Mouse (Mus musculus): ENCODE data around the gene Dglucy. TPM values are rescaled to one million over a fixed set of nuclear protein-coding genes. Genes with fewer than 3 reads are reported as not detected.

The Dglucy gene
- polyA plus RNA-seq, 1 experiment: 21.9 TPM

DNA sequence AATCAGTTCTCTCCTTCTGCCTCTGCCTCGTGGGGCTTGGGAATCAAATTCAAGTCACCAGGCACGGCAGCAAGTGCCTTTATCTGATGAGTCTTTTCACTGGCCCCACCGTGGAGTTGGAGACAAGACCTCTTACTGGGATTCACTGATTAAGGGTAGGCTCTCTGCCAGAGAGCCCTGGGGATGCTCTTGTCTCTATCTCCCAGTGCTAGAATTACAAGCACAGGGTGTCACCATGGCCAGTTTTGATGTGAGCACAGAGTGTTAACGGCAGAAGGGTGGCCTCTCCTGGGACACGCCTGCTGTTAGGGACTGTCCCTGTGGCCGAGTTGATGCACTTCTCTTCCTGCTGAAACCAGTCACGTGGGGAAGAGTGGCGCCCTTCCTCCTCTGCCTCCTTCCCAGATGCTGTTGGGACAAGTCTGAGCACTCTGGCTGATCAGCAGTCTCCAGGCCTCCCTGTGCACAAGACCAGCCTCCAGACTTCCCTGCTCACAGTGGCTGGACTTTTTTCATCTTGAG, 60.3 kb downstream of the Dglucy start:
- Histone ChIP-seq H3K4me1 (ENCODE audit: control insufficient read depth, insufficient read depth, low read length) (no peaks in the 10 kb centered on the region), H3K27ac (ENCODE audit: insufficient read depth, low read length) (no peak overlapping the region), H3K4me3 (ENCODE audit: insufficient read depth, low read length) (no peak overlapping the region)
- TF ChIP-seq CTCF (IDR thresholded peaks at IDR 0.05; ENCODE audit: borderline replicate concordance, insufficient read depth, low read length) (no peak), POLR2A (IDR thresholded peaks at IDR 0.05; ENCODE audit: low read depth, low read length) (no peak)

DNA sequence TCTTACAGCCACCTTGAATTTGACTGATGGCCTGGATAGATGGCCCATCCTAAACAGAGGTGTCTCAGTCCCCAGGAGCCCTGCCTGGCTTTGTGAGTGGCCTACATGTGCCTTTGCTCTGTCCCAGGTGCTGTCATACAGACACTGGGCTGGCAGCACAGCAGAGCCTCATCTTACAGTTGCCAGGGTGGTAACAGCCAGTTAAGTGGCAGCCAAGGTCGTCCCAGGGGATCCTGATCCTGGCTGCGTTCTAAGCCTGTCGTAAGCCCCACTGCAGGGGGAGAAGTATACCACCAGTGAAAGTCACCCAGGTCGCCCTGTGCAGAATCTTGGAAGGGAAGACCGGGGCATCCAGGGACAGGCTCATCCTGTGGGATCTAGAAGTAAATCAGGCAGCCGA, 61.1 kb downstream of the Dglucy start:
- TF ChIP-seq POLR2A (IDR thresholded peaks at IDR 0.05; ENCODE audit: low read depth, low read length): no peak
- no peak for TF ChIP-seq CTCF (IDR thresholded peaks at IDR 0.05; ENCODE audit: borderline replicate concordance, insufficient read depth, low read length)
- H3K27ac ChIP-seq (ENCODE audit: insufficient read depth, low read length): no peak overlapping the region

DNA sequence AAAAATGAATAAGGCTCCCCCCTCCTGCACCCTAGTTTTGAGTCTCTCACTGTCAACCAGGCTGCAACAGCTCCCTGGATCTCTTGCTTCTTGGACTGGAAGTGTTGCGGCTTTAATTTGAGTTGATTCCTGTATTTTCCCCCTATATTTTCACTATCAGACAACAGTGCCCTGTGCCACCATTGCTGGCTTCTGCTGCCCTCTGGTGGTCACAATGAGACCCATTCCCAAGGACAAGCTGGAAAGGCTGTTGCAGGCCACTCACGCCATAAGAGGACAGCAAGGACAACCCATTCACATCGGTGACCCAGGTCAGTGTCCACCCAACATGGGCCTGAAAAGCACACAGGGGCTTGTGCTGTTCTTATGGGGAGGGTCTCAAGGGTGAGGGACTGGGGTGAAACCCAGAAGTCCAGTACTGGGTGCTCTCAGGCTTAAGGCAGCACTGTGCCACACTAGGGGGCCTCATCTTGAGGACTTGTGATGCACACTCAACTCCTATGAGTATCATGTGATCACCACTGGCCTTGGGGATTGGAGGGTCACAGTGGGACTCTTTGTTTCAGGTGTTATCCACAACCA, 62.4 kb downstream of the Dglucy start:
- Histone ChIP-seq H3K27ac (ENCODE audit: insufficient read depth, low read length) (no peak overlapping the region), H3K4me3 (ENCODE audit: insufficient read depth, low read length) (no peak overlapping the region)
- TF ChIP-seq POLR2A (IDR thresholded peaks at IDR 0.05; ENCODE audit: low read depth, low read length): no peak
- peak; percentile 95 for TF ChIP-seq CTCF (IDR thresholded peaks at IDR 0.05; ENCODE audit: borderline replicate concordance, insufficient read depth, low read length)

More for the DNA sequence above, 61.1 kb downstream of the Dglucy start:
- Histone ChIP-seq H3K4me3 (ENCODE audit: insufficient read depth, low read length) (no peak overlapping the region), H3K4me1 (ENCODE audit: control insufficient read depth, insufficient read depth, low read length) (no peaks in the 10 kb centered on the region)

DNA sequence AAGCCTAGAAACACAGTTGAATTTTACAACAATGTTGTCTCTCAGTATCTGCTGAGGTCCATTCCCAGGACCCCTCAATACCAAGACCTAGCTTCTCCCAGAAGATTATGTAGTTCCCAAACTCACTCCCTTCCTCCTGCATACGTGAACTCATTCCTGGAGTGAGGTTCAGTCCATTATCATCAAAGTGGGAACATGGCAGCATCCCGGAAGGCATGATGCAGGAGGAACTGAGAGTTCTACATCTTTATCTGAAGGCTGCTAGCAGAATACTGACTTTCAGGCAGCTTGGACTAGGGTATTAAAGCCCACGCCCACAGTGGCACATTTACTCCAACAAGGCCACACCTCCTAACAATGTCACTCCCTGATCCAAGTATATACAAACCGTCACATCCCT, 64.3 kb downstream of the Dglucy start:
- Histone ChIP-seq H3K27ac (ENCODE audit: insufficient read depth, low read length) (no peak overlapping the region), H3K4me1 (ENCODE audit: control insufficient read depth, insufficient read depth, low read length) (no peaks in the 10 kb centered on the region), H3K4me3 (ENCODE audit: insufficient read depth, low read length) (no peak overlapping the region)
- no peak for TF ChIP-seq POLR2A (IDR thresholded peaks at IDR 0.05; ENCODE audit: low read depth, low read length)
- no peak for TF ChIP-seq CTCF (IDR thresholded peaks at IDR 0.05; ENCODE audit: borderline replicate concordance, insufficient read depth, low read length)

More for the DNA sequence above, 62.4 kb downstream of the Dglucy start:
- H3K4me1 ChIP-seq (ENCODE audit: control insufficient read depth, insufficient read depth, low read length): no peaks in the 10 kb centered on the region

DNA sequence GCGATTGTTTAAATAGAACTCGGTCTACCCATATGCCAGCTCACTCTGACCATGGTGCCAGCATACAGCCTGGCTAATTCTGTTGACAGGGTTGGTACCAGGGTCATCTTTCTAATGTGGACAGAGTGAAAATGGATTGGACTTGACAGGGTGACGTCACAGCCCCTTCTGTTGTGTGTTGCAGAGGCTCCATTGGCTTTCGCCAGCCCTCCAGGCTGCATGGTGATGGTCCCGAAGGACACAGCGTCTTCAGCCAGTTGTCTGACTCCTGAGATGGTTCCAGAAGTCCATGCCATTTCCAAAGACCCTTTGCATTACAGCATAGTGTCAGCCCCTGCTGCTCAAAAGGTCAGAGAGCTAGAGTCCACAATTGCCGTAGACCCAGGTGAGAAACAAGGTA, 65.7 kb downstream of the Dglucy start:
- Histone ChIP-seq H3K4me1 (ENCODE audit: control insufficient read depth, insufficient read depth, low read length) (no peaks in the 10 kb centered on the region), H3K4me3 (ENCODE audit: insufficient read depth, low read length) (no peak overlapping the region), H3K27ac (ENCODE audit: insufficient read depth, low read length) (no peak overlapping the region)
- TF ChIP-seq POLR2A (IDR thresholded peaks at IDR 0.05; ENCODE audit: low read depth, low read length) (no peak), CTCF (IDR thresholded peaks at IDR 0.05; ENCODE audit: borderline replicate concordance, insufficient read depth, low read length) (no peak)

DNA sequence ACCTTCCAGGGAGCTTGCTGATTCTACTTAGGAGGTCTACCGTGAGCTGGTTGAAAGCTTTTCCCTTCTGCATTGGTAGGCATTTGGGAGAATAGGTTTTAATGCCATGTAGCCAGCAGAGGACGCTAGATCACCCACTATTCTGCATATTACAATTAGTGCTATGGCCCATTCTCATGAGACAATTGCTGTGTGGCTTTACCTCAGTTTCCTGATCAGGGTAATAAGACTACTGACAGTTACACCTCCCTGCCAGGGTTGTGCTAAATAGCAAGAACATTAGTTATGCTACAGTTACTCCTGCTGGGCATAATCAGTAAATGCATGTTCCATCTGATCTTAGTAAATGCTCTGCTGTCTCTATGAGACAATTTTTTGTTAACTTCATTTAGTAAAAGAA, 67.0 kb downstream of the Dglucy start:
- H3K4me1 ChIP-seq (ENCODE audit: control insufficient read depth, insufficient read depth, low read length): no peaks in the 10 kb centered on the region
- TF ChIP-seq POLR2A (IDR thresholded peaks at IDR 0.05; ENCODE audit: low read depth, low read length) (no peak), CTCF (IDR thresholded peaks at IDR 0.05; ENCODE audit: borderline replicate concordance, insufficient read depth, low read length) (no peak)
- no peak overlapping the region for H3K27ac ChIP-seq (ENCODE audit: insufficient read depth, low read length)
- no peak overlapping the region for H3K4me3 ChIP-seq (ENCODE audit: insufficient read depth, low read length)

DNA sequence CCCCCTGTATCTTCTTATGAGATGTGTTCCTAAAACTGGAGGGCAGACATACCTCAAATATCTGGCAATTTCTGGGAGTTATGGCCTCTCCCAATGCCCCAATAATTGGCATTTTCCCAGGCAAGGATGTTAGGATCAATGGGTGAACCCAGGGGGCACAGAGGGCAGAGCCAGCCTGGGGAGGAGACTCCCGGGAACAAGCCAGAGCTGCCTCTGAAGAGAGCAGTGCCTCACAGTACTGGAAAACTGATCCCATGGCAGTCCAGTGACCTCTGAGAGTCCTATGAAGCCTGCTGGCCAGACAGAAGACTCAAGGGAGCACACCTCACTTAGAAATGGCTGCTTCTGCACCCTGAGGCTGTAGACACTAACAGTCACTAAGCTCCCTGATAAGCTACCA, 67.7 kb downstream of the Dglucy start:
- H3K4me3 ChIP-seq (ENCODE audit: insufficient read depth, low read length): no peak overlapping the region
- H3K4me1 ChIP-seq (ENCODE audit: control insufficient read depth, insufficient read depth, low read length): no peaks in the 10 kb centered on the region
- no peak for TF ChIP-seq POLR2A (IDR thresholded peaks at IDR 0.05; ENCODE audit: low read depth, low read length)
- TF ChIP-seq CTCF (IDR thresholded peaks at IDR 0.05; ENCODE audit: borderline replicate concordance, insufficient read depth, low read length): no peak
- no peak overlapping the region for H3K27ac ChIP-seq (ENCODE audit: insufficient read depth, low read length)

DNA sequence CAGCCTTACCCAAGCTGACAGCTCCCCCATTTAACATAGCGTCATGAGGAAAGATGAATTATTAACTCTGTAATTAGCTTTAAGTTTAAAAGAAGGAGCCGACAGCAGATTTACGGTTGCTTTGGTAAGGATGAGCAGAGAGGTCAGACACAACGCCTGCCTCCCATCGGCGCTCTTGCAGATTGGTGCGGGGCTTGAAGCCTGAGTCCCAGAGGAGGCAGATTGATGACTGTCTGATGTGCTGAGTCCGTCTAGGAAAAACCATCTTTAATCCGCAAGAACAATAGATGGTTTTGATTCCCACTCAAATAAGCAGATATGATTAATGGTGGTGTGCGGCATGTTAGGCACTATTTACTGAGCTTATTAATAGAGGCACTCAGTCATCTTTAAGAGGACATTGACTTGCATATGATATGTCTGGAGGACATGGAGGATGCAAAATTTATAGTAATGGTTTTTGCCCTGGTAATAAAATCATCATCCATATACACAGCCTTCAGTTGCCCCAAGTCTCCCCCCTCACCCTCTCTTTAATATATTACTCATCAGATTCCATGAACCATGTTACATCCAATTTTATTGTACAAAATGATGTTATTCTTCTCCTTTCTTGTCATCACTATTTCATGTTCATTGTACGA, 68.7 kb downstream of the Dglucy start:
- TF ChIP-seq POLR2A (IDR thresholded peaks at IDR 0.05; ENCODE audit: low read depth, low read length) (no peak), CTCF (IDR thresholded peaks at IDR 0.05; ENCODE audit: borderline replicate concordance, insufficient read depth, low read length) (no peak)
- no peak overlapping the region for H3K27ac ChIP-seq (ENCODE audit: insufficient read depth, low read length)

DNA sequence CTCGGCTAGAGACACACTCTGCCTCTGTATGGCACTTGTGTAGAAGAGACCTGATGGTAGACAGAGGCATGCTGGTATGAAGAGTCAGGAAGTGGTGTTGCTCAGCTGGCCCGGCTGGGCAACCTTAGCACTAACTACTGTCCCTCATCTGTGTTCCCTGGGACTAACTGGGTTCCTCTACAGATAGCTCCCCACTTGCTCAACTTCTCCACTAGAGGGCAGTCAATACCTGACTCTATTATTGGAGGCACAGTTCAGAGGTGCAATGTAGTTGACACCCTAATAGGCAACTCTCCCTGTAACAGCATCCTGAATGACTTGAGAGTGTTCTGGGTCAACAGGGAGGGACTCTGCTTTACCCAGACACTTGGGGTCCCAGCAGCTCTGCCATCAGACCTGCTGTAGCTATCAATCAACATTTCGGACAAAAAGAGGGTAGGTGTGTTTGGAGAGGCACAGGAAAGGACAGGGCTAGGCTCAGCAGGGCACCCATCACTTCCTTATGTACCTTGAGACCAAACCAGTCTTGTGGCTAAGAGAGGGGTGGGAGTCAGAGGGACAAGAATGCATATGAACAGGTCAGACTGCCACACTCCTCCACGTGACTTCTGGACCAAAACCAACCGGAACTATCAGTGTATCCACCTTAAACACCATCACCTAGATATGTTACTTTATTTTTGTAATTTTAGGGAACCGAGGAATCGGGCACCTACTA, 70.7 kb downstream of the Dglucy start:
- Histone ChIP-seq H3K27ac (ENCODE audit: insufficient read depth, low read length) (no peak overlapping the region), H3K4me3 (ENCODE audit: insufficient read depth, low read length) (no peak overlapping the region), H3K4me1 (ENCODE audit: control insufficient read depth, insufficient read depth, low read length) (no peaks in the 10 kb centered on the region)
- TF ChIP-seq CTCF (IDR thresholded peaks at IDR 0.05; ENCODE audit: borderline replicate concordance, insufficient read depth, low read length): no peak
- TF ChIP-seq POLR2A (IDR thresholded peaks at IDR 0.05; ENCODE audit: low read depth, low read length): no peak

More for the DNA sequence above, 68.7 kb downstream of the Dglucy start:
- Histone ChIP-seq H3K4me1 (ENCODE audit: control insufficient read depth, insufficient read depth, low read length) (no peaks in the 10 kb centered on the region), H3K4me3 (ENCODE audit: insufficient read depth, low read length) (no peak overlapping the region)

DNA sequence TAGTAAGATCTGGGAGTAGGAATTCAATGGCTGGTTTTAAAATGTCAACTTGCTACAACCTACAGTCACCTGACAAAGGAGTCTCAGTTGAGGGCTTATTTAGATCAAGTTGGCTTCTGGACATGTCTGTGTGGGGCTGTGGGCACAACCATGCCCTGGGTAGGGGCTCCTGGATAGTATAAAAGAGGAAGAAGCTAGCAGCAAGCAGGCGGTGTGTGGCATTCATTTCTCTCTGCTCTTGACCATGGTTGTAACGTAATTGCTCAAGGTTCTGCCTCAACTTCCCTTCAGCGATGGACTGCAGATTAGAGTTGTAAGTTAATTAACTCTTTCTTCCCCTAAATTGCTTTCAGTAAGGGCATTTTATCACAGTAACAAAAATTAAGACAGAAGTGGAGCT, 73.5 kb downstream of the Dglucy start:
- no peak overlapping the region for H3K27ac ChIP-seq (ENCODE audit: insufficient read depth, low read length)
- no peak overlapping the region for H3K4me3 ChIP-seq (ENCODE audit: insufficient read depth, low read length)
- H3K4me1 ChIP-seq (ENCODE audit: control insufficient read depth, insufficient read depth, low read length): no peaks in the 10 kb centered on the region
- TF ChIP-seq CTCF (IDR thresholded peaks at IDR 0.05; ENCODE audit: borderline replicate concordance, insufficient read depth, low read length) (no peak), POLR2A (IDR thresholded peaks at IDR 0.05; ENCODE audit: low read depth, low read length) (no peak)
